Mouse (Mus musculus): ENCODE measurements around the gene Tnp1. TPM values are rescaled to one million over a fixed set of nuclear protein-coding genes. Genes with fewer than 3 reads are reported as not detected.

Gene Tnp1
- polyA plus RNA-seq, 1 experiment: not detected

GRCm38 (mm10) chr1:73036536-73036935, 20.8 kb upstream of the Tnp1 start:
- Histone ChIP-seq H3K4me1 (ENCODE audit: control insufficient read depth, insufficient read depth, insufficient read length, low read length) (no peaks in the 10 kb centered on the region), H3K27ac (ENCODE audit: insufficient read depth, low read depth, low read length) (no peak overlapping the region), H3K4me3 (ENCODE audit: low read depth, low read length) (no peak overlapping the region), H3K36me3 (ENCODE audit: control insufficient read depth, insufficient read depth, low read length) (no peaks in the 10 kb centered on the region), H3K27me3 (ENCODE audit: control insufficient read depth, insufficient read depth, low read length) (no peaks in the 10 kb centered on the region)
- TF ChIP-seq CTCF (IDR thresholded peaks at IDR 0.05; ENCODE audit: extremely low read depth, insufficient read length, insufficient replicate concordance, low read depth, low read length) (no peak), POLR2A (IDR thresholded peaks at IDR 0.05; ENCODE audit: low read depth, low read length) (no peak)
- 57% methylated on average over 3 of the region's 3 CpGs for WGBS

GRCm38 (mm10) chr1:73035726-73036125, 20.0 kb upstream of the Tnp1 start:
- Histone ChIP-seq H3K4me1 (ENCODE audit: control insufficient read depth, insufficient read depth, insufficient read length, low read length) (no peaks in the 10 kb centered on the region), H3K27me3 (ENCODE audit: control insufficient read depth, insufficient read depth, low read length) (no peaks in the 10 kb centered on the region), H3K27ac (ENCODE audit: insufficient read depth, low read depth, low read length) (no peak overlapping the region), H3K4me3 (ENCODE audit: low read depth, low read length) (no peak overlapping the region), H3K36me3 (ENCODE audit: control insufficient read depth, insufficient read depth, low read length) (no peaks in the 10 kb centered on the region)
- WGBS: 71% methylated on average over 3 of the region's 3 CpGs
- no peak for TF ChIP-seq CTCF (IDR thresholded peaks at IDR 0.05; ENCODE audit: extremely low read depth, insufficient read length, insufficient replicate concordance, low read depth, low read length)
- no peak for TF ChIP-seq POLR2A (IDR thresholded peaks at IDR 0.05; ENCODE audit: low read depth, low read length)

DNA sequence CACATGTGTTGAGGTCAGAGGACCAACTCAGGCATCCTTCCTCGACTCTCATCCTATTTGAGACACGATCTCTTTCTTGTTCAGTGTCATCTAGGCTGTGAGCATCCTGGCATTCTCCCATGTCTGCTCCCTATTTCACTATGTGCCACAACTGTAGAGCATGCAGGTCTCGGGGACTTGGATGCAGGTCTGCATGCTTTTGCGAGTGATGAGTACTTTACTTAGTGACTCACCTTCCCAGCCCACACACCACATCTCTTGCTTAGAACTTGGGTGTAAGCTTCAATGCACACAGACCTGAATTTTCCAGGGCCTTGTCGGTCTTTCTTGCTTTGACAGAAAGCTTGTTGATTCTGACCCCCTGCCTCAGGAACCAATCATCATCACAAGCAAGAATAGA, 16.8 kb upstream of the Tnp1 start:
- TF ChIP-seq POLR2A (IDR thresholded peaks at IDR 0.05; ENCODE audit: low read depth, low read length) (no peak), CTCF (IDR thresholded peaks at IDR 0.05; ENCODE audit: extremely low read depth, insufficient read length, insufficient replicate concordance, low read depth, low read length) (no peak)
- no peaks in the 10 kb centered on the region for H3K36me3 ChIP-seq (ENCODE audit: control insufficient read depth, insufficient read depth, low read length)
- no peak overlapping the region for H3K27ac ChIP-seq (ENCODE audit: insufficient read depth, low read depth, low read length)
- 83% methylated on average over 5 of the region's 5 CpGs for WGBS
- no peaks in the 10 kb centered on the region for H3K4me1 ChIP-seq (ENCODE audit: control insufficient read depth, insufficient read depth, insufficient read length, low read length)
- no peaks in the 10 kb centered on the region for H3K27me3 ChIP-seq (ENCODE audit: control insufficient read depth, insufficient read depth, low read length)
- H3K4me3 ChIP-seq (ENCODE audit: low read depth, low read length): no peak overlapping the region

GRCm38 (mm10) chr1:73028741-73029140, 13.0 kb upstream of the Tnp1 start:
- Histone ChIP-seq H3K27me3 (ENCODE audit: control insufficient read depth, insufficient read depth, low read length) (no peaks in the 10 kb centered on the region), H3K36me3 (ENCODE audit: control insufficient read depth, insufficient read depth, low read length) (no peaks in the 10 kb centered on the region), H3K4me3 (ENCODE audit: low read depth, low read length) (no peak overlapping the region), H3K27ac (ENCODE audit: insufficient read depth, low read depth, low read length) (no peak overlapping the region), H3K4me1 (ENCODE audit: control insufficient read depth, insufficient read depth, insufficient read length, low read length) (no peaks in the 10 kb centered on the region)
- TF ChIP-seq POLR2A (IDR thresholded peaks at IDR 0.05; ENCODE audit: low read depth, low read length) (no peak), CTCF (IDR thresholded peaks at IDR 0.05; ENCODE audit: extremely low read depth, insufficient read length, insufficient replicate concordance, low read depth, low read length) (no peak)
- WGBS: 78% methylated on average over 6 of the region's 6 CpGs

DNA sequence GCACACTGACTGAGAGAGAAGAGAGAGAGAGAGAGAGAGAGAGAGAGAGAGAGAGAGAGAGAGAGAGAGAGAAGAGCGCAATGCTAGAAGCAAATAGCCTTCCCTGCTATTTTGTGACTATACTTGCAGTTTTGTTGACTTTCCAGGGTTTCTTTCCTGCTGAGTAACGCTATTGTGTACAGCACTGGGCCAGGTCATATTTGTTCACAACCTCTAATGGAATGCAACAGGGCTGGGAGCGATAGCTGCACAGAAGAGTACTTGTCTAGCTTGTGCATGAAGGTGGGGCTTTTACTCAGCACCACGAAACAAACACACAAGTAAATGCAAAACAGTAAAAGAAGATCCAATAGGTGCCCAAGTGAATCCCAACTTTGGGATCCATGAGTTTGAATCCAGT, 11.7 kb upstream of the Tnp1 start:
- Histone ChIP-seq H3K36me3 (ENCODE audit: control insufficient read depth, insufficient read depth, low read length) (no peaks in the 10 kb centered on the region), H3K4me1 (ENCODE audit: control insufficient read depth, insufficient read depth, insufficient read length, low read length) (no peaks in the 10 kb centered on the region), H3K27ac (ENCODE audit: insufficient read depth, low read depth, low read length) (no peak overlapping the region), H3K4me3 (ENCODE audit: low read depth, low read length) (no peak overlapping the region), H3K27me3 (ENCODE audit: control insufficient read depth, insufficient read depth, low read length) (no peaks in the 10 kb centered on the region)
- TF ChIP-seq POLR2A (IDR thresholded peaks at IDR 0.05; ENCODE audit: low read depth, low read length): no peak
- TF ChIP-seq CTCF (IDR thresholded peaks at IDR 0.05; ENCODE audit: extremely low read depth, insufficient read length, insufficient replicate concordance, low read depth, low read length): no peak
- WGBS: 54% methylated on average over 4 of the region's 4 CpGs

DNA sequence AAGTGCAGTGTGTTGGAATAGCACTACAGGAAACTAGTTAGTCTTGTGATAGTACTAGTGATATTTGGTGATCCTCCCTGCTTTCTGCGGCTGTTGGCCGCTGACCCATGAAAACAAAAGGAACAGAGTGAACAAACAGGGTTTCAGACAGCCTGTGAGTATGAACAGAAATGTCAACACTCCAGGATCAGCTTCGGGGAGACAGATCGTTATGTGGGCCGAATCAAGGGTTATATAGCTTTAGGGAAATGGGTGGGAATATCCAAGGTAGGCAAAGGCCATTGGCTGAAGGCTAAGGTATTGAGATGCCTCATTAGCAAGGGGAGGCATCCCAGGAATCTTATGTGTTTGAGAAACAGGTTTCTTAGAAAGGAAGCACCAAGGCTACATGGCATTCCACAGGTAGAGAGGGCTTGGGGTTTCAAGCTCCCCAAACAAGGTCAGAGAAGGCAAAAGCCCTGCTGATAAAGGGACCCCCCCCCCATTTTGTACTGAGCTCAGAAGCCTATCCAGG, 11.1 kb upstream of the Tnp1 start:
- H3K27me3 ChIP-seq (ENCODE audit: control insufficient read depth, insufficient read depth, low read length): no peaks in the 10 kb centered on the region
- no peaks in the 10 kb centered on the region for H3K4me1 ChIP-seq (ENCODE audit: control insufficient read depth, insufficient read depth, insufficient read length, low read length)
- no peak overlapping the region for H3K4me3 ChIP-seq (ENCODE audit: low read depth, low read length)
- TF ChIP-seq CTCF (IDR thresholded peaks at IDR 0.05; ENCODE audit: extremely low read depth, insufficient read length, insufficient replicate concordance, low read depth, low read length): no peak
- TF ChIP-seq POLR2A (IDR thresholded peaks at IDR 0.05; ENCODE audit: low read depth, low read length): no peak
- H3K36me3 ChIP-seq (ENCODE audit: control insufficient read depth, insufficient read depth, low read length): no peaks in the 10 kb centered on the region
- 42% methylated on average over 5 of the region's 5 CpGs for WGBS
- H3K27ac ChIP-seq (ENCODE audit: insufficient read depth, low read depth, low read length): no peak overlapping the region

DNA sequence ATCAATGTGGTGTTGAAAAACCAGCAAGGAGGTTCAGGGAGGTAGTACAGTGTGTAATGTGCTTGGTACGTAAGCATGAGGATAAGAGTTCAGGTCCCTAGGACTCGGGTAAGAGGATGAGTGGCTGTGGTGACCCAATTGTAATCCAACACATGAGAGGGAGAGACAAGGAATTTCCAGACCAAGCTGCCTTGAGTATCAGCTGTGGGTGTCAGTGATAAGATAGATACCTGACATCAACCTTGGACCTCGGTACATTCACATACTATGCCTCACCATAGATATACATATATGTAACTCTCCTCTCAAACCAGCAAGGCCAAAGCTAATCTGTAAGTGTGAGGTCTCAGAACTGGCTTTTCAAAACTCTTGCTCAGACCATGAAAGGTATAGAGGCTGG, 10.4 kb upstream of the Tnp1 start:
- no peaks in the 10 kb centered on the region for H3K4me1 ChIP-seq (ENCODE audit: control insufficient read depth, insufficient read depth, insufficient read length, low read length)
- no peaks in the 10 kb centered on the region for H3K27me3 ChIP-seq (ENCODE audit: control insufficient read depth, insufficient read depth, low read length)
- no peak for TF ChIP-seq POLR2A (IDR thresholded peaks at IDR 0.05; ENCODE audit: low read depth, low read length)
- no peak overlapping the region for H3K27ac ChIP-seq (ENCODE audit: insufficient read depth, low read depth, low read length)
- WGBS: 89% methylated on average over 3 of the region's 3 CpGs
- no peak overlapping the region for H3K4me3 ChIP-seq (ENCODE audit: low read depth, low read length)
- H3K36me3 ChIP-seq (ENCODE audit: control insufficient read depth, insufficient read depth, low read length): no peaks in the 10 kb centered on the region

DNA sequence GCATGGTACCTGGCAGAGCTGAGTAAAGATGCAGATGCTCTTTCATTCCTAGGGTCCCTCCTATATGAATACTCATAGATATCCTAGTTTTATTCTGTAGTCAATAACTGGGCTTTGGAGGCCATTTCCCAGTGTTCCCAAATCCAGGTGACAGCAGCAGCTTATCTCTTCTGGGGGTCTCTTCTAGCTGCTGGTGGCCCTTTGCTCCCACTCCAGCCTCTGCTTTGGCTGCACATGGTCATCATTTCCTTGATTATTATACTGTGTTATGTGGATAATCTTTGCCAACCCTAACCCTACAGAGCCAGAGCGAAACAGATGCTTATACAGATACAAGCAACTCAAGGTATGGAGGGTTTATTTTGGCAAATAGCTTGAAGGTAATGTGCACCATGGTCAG, 8.9 kb downstream of the Tnp1 start:
- no peak overlapping the region for H3K4me3 ChIP-seq (ENCODE audit: low read depth, low read length)
- no peaks in the 10 kb centered on the region for H3K27me3 ChIP-seq (ENCODE audit: control insufficient read depth, insufficient read depth, low read length)

More for the DNA sequence above, 8.9 kb downstream of the Tnp1 start:
- WGBS: 88% methylated on average over 1 of the region's 1 CpGs
- Histone ChIP-seq H3K27ac (ENCODE audit: insufficient read depth, low read depth, low read length) (no peak overlapping the region), H3K4me1 (ENCODE audit: control insufficient read depth, insufficient read depth, insufficient read length, low read length) (no peaks in the 10 kb centered on the region), H3K36me3 (ENCODE audit: control insufficient read depth, insufficient read depth, low read length) (no peaks in the 10 kb centered on the region)
- TF ChIP-seq POLR2A (IDR thresholded peaks at IDR 0.05; ENCODE audit: low read depth, low read length) (no peak), CTCF (IDR thresholded peaks at IDR 0.05; ENCODE audit: extremely low read depth, insufficient read length, insufficient replicate concordance, low read depth, low read length) (no peak)

All from small intestine, adult 2 months (tissue).